Mouse (Mus musculus) frontal cortex, postnatal 36 days (tissue): ENCODE results near the gene Prl7b1.

Experiments used
- DNase-seq, 2 experiments: peaks; one replicate each; pipeline ENCODE4 v3.0.0; 2022; ENCODE audit warnings: low spot score in 2 of 2

Prl7b1 gene

GRCm38 (mm10) chr13:27610482-27610881 lies at the start of gene Prl7b1:
Prl7b1 (minus strand) TSS chr13:27610582.
- no peak for DNase-seq

GRCm38 (mm10) chr13:27642393-27642792 lies 32.0 kb upstream of the Prl7b1 start, which contains the start of gene Prl7a1:
Prl7a1 (minus strand) TSS chr13:27642493.
- DNase-seq: no peak

GRCm38 (mm10) chr13:27582071-27582470 lies 28.3 kb downstream of the Prl7b1 start, which contains the start of gene Prl8a1:
Prl8a1 (minus strand) TSS chr13:27582171.
- DNase-seq: no peak

DNA sequence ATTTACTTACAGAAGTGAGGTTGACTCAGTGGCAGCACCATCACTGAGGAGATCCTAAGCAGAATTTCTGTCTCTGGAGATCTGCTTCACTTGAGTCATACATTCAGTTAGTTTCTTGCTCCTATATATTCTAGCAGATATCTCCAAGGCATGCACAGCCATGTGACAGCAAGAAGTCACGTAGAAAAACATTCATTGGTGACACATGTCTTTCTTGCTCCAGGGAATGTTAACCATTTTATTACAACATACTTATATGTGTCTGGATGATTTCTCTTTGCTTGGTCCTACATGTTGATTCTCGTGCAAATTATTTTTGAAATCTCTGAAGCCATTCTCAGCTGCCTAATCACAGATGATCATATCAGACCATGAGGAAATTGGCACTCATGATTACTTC lies 45.9 kb downstream of the Prl7b1 start, which contains the start of gene Prl8a9:
Gene Prl8a9, minus strand, starts transcription at position 101 of the 400 bp plus-strand sequence.
- DNase-seq: no peak

DNA sequence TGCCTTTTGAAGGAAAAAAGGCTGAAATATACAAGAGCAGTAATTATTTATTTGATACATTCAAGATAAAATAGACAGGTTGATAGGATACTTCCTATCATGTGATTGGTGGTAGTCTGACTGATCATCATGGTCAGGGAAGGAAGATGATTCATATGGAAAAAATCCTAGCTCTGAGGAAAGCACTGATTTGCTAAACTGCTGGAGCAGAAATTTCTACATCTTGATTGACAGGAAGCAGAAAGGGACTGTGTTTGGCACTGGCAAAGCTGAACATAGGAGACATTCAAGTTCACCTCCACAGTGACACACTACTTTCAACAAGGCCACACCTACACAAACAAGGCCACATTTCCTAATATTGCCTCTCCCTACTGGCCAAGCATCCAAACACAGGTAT lies 57.0 kb downstream of the Prl7b1 start:
- no peak for DNase-seq
